Mouse (Mus musculus): ENCODE measurements at regions not wholly inside any gene's neighbourhood (a gene's known extent, or its start where the extent isn't known, plus 50 kb on each side); places are given as distances from the start of the nearest gene placed in this dataset.

DNA sequence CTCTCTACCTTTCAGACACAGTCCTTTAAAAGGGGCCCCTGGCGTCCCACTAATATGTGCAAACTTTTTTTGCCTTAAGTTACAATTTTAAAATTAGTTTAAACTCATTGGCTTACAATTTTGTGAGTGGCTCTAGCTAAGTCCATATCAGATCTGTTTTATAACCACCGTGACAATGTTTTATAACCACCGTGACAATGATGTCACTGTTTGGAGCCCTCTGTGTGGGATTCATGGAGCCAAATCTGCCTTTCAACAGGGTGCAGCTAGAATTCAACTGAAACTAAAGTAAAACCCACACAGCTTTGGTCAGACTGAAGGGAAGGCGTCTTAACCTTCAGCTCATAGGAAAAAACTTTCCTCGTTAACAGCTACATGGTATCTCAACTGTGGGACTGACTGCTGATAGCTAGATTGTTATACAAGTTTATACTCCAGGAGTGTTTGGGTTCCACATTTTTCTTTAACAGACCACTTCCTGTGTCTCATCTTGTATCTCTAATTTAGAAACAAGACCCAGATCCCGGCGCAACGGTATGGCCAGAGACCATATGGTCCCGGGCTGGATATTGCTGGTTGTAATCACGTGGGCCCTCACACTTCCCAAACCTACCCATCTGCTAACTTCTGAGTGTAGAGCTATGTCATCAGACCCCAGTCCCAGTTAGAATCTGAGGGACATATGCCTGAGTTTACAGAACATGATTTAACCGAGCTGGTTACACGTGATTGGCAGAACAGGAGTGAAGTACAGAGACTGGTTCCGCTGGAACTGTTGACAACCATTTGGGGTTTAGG is 102.7 kb upstream of the Cand1 start:
- no peak overlapping the region for H3K27ac ChIP-seq (replicated peaks; ENCODE audit: low read depth, low read length)
- no peak overlapping the region for H3K4me2 ChIP-seq (replicated peaks; ENCODE audit: low read depth, low read length, severe bottlenecking)
- no peaks in the 10 kb centered on the region for H3K4me1 ChIP-seq (ENCODE audit: control insufficient read depth, insufficient read depth, low read length)
- no peak for TF ChIP-seq POLR2A (IDR thresholded peaks at IDR 0.05; ENCODE audit: borderline replicate concordance, extremely low read depth, insufficient read depth, insufficient read length)
- H3K9ac ChIP-seq (ENCODE audit: low read depth, low read length, severe bottlenecking), result no peak overlapping the region
- H3K36me3 ChIP-seq (ENCODE audit: control insufficient read depth, insufficient read depth, low read length), result no peaks in the 10 kb centered on the region
- no peaks in the 10 kb centered on the region for H3K27me3 ChIP-seq (ENCODE audit: control insufficient read depth, insufficient read depth, low read length)
- ATAC-seq (ENCODE audit: low FRiP score, low read depth), result peak; percentile 44; the same call in 1 of the 2 replicates
- WGBS, result 76% methylated on average over 13 of the region's 13 CpGs
- H3K4me3 ChIP-seq (replicated peaks; ENCODE audit: low read length), result no peak overlapping the region
- DNase-seq (ENCODE audit: low spot score), result no peak
- no peaks in the 10 kb centered on the region for H3K9me3 ChIP-seq (ENCODE audit: control insufficient read depth, low read length)

DNA sequence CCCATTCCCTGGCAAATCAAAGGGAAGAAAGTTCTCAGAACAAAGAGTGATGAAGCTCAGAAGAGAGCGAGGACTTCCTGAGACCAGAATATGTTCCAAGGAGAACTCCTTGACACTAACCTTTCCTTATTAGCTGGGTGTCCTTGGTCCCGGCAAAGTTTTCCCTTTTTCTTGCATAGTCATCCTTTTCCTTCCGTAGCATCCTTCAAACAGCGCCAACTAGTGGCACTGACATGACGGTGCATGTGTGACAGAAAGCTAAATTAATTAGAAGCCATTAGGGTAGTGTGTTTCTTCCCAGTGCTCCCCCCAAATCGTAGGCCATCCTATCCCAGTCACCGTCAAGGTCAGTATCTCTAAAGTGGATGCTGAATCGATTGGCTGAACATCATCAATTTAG is 100.5 kb upstream of the Cand1 start:
- Histone ChIP-seq H3K4me1 (ENCODE audit: control insufficient read depth, insufficient read depth, low read length) (no peaks in the 10 kb centered on the region), H3K9ac (ENCODE audit: low read depth, low read length, severe bottlenecking) (no peak overlapping the region), H3K9me3 (ENCODE audit: control insufficient read depth, low read length) (no peaks in the 10 kb centered on the region), H3K27ac (replicated peaks; ENCODE audit: low read depth, low read length) (no peak overlapping the region), H3K27me3 (ENCODE audit: control insufficient read depth, insufficient read depth, low read length) (no peaks in the 10 kb centered on the region), H3K4me3 (replicated peaks; ENCODE audit: low read length) (no peak overlapping the region), H3K36me3 (ENCODE audit: control insufficient read depth, insufficient read depth, low read length) (no peaks in the 10 kb centered on the region), H3K4me2 (replicated peaks; ENCODE audit: low read depth, low read length, severe bottlenecking) (no peak overlapping the region)
- no peak for ATAC-seq (ENCODE audit: low FRiP score, low read depth)
- DNase-seq (ENCODE audit: low spot score), result no peak
- TF ChIP-seq POLR2A (IDR thresholded peaks at IDR 0.05; ENCODE audit: borderline replicate concordance, extremely low read depth, insufficient read depth, insufficient read length), result no peak
- 72% methylated on average over 8 of the region's 8 CpGs for WGBS

DNA sequence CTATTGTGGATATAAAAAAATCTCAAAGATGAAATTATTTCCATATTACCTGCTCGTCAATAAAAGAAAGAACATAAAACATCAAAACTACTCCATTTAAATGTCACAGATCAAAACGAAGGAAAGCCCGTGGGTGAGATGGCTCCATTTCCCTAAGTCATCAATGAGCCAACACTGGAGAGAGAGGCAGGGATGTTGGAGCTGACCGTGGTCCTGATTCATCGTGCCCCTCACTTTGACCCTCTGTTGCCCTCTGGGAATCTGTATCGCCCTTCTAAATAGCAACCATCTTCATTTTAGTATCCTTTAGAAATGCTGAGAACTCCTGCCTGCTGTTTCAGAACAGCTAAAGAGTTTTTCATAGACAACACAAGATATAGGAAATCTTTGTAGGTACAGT is 87.1 kb upstream of the Cand1 start:
- WGBS, result 36% methylated on average over 6 of the region's 6 CpGs
- no peaks in the 10 kb centered on the region for H3K4me1 ChIP-seq (ENCODE audit: control insufficient read depth, insufficient read depth, low read length)
- no peaks in the 10 kb centered on the region for H3K9me3 ChIP-seq (ENCODE audit: control insufficient read depth, low read length)
- peak; percentile 49 for DNase-seq (ENCODE audit: low spot score)
- TF ChIP-seq POLR2A (IDR thresholded peaks at IDR 0.05; ENCODE audit: borderline replicate concordance, extremely low read depth, insufficient read depth, insufficient read length), result no peak
- no peaks in the 10 kb centered on the region for H3K36me3 ChIP-seq (ENCODE audit: control insufficient read depth, insufficient read depth, low read length)
- no peak overlapping the region for H3K9ac ChIP-seq (ENCODE audit: low read depth, low read length, severe bottlenecking)
- H3K4me3 ChIP-seq (replicated peaks; ENCODE audit: low read length), result no peak overlapping the region
- no peak overlapping the region for H3K27ac ChIP-seq (replicated peaks; ENCODE audit: low read depth, low read length)
- H3K4me2 ChIP-seq (replicated peaks; ENCODE audit: low read depth, low read length, severe bottlenecking), result no peak overlapping the region
- no peaks in the 10 kb centered on the region for H3K27me3 ChIP-seq (ENCODE audit: control insufficient read depth, insufficient read depth, low read length)
- no peak for ATAC-seq (ENCODE audit: low FRiP score, low read depth)

DNA sequence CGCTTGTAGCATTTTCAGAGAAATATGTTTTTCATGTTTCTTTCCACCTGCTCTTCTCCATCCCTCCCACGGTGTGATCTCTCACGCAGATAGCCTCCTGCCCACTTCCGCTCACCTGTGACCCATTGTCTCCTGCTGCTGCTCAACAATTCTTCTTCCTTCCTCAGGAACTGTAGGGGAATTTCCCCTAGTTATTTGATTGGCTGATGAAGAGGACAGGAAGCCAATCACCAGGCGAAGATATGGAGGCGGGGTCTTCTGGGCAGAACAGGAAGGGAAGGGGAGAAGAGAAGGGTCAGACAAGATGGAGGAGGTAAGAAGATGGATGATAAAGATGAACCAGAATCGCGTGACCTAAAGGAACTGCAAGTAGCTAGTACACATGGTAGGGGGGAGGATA is 80.1 kb upstream of the Cand1 start:
- ATAC-seq (ENCODE audit: low FRiP score, low read depth), result no peak
- no peak overlapping the region for H3K27ac ChIP-seq (replicated peaks; ENCODE audit: low read depth, low read length)
- WGBS, result 90% methylated on average over 8 of the region's 8 CpGs
- no peak overlapping the region for H3K4me3 ChIP-seq (replicated peaks; ENCODE audit: low read length)
- H3K9ac ChIP-seq (ENCODE audit: low read depth, low read length, severe bottlenecking), result no peak overlapping the region
- H3K36me3 ChIP-seq (ENCODE audit: control insufficient read depth, insufficient read depth, low read length), result no peaks in the 10 kb centered on the region
- no peak for DNase-seq (ENCODE audit: low spot score)
- H3K27me3 ChIP-seq (ENCODE audit: control insufficient read depth, insufficient read depth, low read length), result no peaks in the 10 kb centered on the region
- H3K9me3 ChIP-seq (ENCODE audit: control insufficient read depth, low read length), result no peaks in the 10 kb centered on the region
- no peaks in the 10 kb centered on the region for H3K4me1 ChIP-seq (ENCODE audit: control insufficient read depth, insufficient read depth, low read length)
- TF ChIP-seq POLR2A (IDR thresholded peaks at IDR 0.05; ENCODE audit: borderline replicate concordance, extremely low read depth, insufficient read depth, insufficient read length), result no peak
- no peak overlapping the region for H3K4me2 ChIP-seq (replicated peaks; ENCODE audit: low read depth, low read length, severe bottlenecking)

DNA sequence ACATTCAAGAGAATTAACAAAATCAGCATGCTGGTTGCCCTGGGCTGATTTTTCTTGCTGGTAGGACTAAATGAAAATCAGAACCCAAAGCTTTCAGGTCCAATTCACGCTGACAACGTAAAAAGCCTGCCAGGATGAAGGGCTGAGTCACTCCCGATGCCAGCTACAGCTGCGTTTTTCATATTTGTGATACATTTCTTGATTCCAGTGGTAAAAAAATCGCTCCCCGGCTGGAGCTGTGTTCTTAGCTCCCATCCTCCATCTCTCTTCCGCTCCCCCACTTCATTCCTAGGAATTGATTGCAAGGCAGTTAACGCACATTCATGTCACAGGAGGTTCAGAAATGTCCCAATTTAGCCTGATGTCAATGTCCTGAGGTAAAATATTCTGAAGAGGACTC is 78.6 kb upstream of the Cand1 start:
- ATAC-seq (ENCODE audit: low FRiP score, low read depth) (no peak), DNase-seq (ENCODE audit: low spot score) (no peak)
- no peaks in the 10 kb centered on the region for H3K4me1 ChIP-seq (ENCODE audit: control insufficient read depth, insufficient read depth, low read length)
- TF ChIP-seq POLR2A (IDR thresholded peaks at IDR 0.05; ENCODE audit: borderline replicate concordance, extremely low read depth, insufficient read depth, insufficient read length), result no peak
- no peaks in the 10 kb centered on the region for H3K9me3 ChIP-seq (ENCODE audit: control insufficient read depth, low read length)
- H3K9ac ChIP-seq (ENCODE audit: low read depth, low read length, severe bottlenecking), result no peak overlapping the region
- no peaks in the 10 kb centered on the region for H3K27me3 ChIP-seq (ENCODE audit: control insufficient read depth, insufficient read depth, low read length)
- no peaks in the 10 kb centered on the region for H3K36me3 ChIP-seq (ENCODE audit: control insufficient read depth, insufficient read depth, low read length)
- 89% methylated on average over 8 of the region's 8 CpGs for whole genome bisulfite sequencing
- H3K4me2 ChIP-seq (replicated peaks; ENCODE audit: low read depth, low read length, severe bottlenecking), result no peak overlapping the region
- no peak overlapping the region for H3K27ac ChIP-seq (replicated peaks; ENCODE audit: low read depth, low read length)
- no peak overlapping the region for H3K4me3 ChIP-seq (replicated peaks; ENCODE audit: low read length)

Data from limb, embryonic 14.5 days (tissue).